Mouse (Mus musculus) lung, embryonic 14.5 days (tissue): ENCODE measurements at regions not wholly inside any gene's neighbourhood (a gene's known extent, or its start where the extent isn't known, plus 50 kb on each side); places are given as distances from the start of the nearest gene placed in this dataset.

Experiments used
- ATAC-seq: fragments of 200-750 bp; cut with Nextera tagmentation; 2 replicates; pipeline ENCODE4 v1.8.0; 2017; ENCODE audit warnings: mild to moderate bottlenecking, moderate TSS enrichment, moderate library complexity; ENCODE audit not compliant: insufficient read depth
- DNase-seq: peaks from one replicate; pipeline ENCODE4 v3.0.0-alpha.2; 2015
- H3K27ac ChIP-seq: fragments of 300-500 bp; sonication (generic); 2 replicates; pipeline ENCODE4 v1.5.1; 2014; ENCODE audit warnings: low read depth, mild to moderate bottlenecking, moderate library complexity
- H3K27me3 ChIP-seq: fragments of 300-500 bp; sonication (generic); 2 replicates; pipeline ENCODE4 v1.6.1; 2014; ENCODE audit warnings: low read length, control low read depth; ENCODE audit not compliant: insufficient read depth
- H3K36me3 ChIP-seq: fragments of 300-500 bp; sonication (generic); 2 replicates; pipeline ENCODE4 v1.6.1; 2014; ENCODE audit warnings: control low read depth; ENCODE audit not compliant: insufficient read depth
- H3K4me1 ChIP-seq: fragments of 300-500 bp; sonication (generic); 2 replicates; pipeline ENCODE4 v1.6.1; 2014; ENCODE audit warnings: antibody characterized with exemption, control low read depth; ENCODE audit not compliant: insufficient read depth
- H3K4me2 ChIP-seq: fragments of 300-500 bp; sonication (generic); 2 replicates; pipeline ENCODE4 v1.6.1; 2014; ENCODE audit warnings: mild to moderate bottlenecking
- H3K4me3 ChIP-seq: fragments of 300-500 bp; sonication (generic); 2 replicates; pipeline ENCODE4 v1.5.1; 2014; ENCODE audit warnings: low read depth, low read length
- H3K9ac ChIP-seq: fragments of 300-500 bp; sonication (generic); 2 replicates; pipeline ENCODE4 v1.6.1; 2014
- H3K9me3 ChIP-seq: fragments of 300-500 bp; sonication (generic); 2 replicates; pipeline ENCODE4 v1.6.1; 2016; ENCODE audit warnings: low read depth, low read length, control low read depth
- CTCF ChIP-seq: IDR thresholded peaks from 2 replicates; pipeline ENCODE4 v1.5.1; 2016; ENCODE audit warnings: antibody characterized with exemption, low read depth
- WGBS: fragments of 180-500 bp; shearing (Covaris S2); extraction: QIAGEN DNeasy Blood & Tissue Kit; methylation state at CpG from one replicate; pipeline ENCODE4 v1.1.7; 2014; 5-methylcytosine and 5-hydroxymethylcytosine counted together

- Histone ChIP-seq H3K27ac (no peak overlapping the region), H3K9ac (no peak overlapping the region), H3K4me2 (no peak overlapping the region), H3K9me3 (no peaks in the 10 kb centered on the region), H3K27me3 (no peaks in the 10 kb centered on the region), H3K4me1 (no peaks in the 10 kb centered on the region), H3K36me3 (no peaks in the 10 kb centered on the region), H3K4me3 (no peak overlapping the region)
- 32% methylated on average over 3 of the region's 3 CpGs for WGBS
- TF ChIP-seq CTCF = no peak
- ATAC-seq = no peak
- no peak for DNase-seq
Observed at GRCm38 (mm10) chr1:4598425-4598824, 209.3 kb upstream of the Gm37988 start.

GRCm38 (mm10) chr1:4602386-4602785 lies 205.3 kb upstream of the Gm37988 start:
- H3K27ac ChIP-seq = no peak overlapping the region

GRCm38 (mm10) chr1:4608824-4609223 lies 198.9 kb upstream of the Gm37988 start:
- no peak for ATAC-seq
- H3K36me3 ChIP-seq = no peaks in the 10 kb centered on the region
- no peak overlapping the region for H3K27ac ChIP-seq
- H3K4me2 ChIP-seq = no peak overlapping the region
- no peaks in the 10 kb centered on the region for H3K27me3 ChIP-seq
- WGBS = 59% methylated on average over 2 of the region's 2 CpGs
- H3K9ac ChIP-seq = no peak overlapping the region
- DNase-seq = no peak
- H3K9me3 ChIP-seq = no peaks in the 10 kb centered on the region
- H3K4me1 ChIP-seq = 0 out of 2 replicates have a peak, but pooled peaks cover 3% of the 10 kb centered on the region
- no peak for TF ChIP-seq CTCF
- no peak overlapping the region for H3K4me3 ChIP-seq

More at GRCm38 (mm10) chr1:4602386-4602785, 205.3 kb upstream of the Gm37988 start:
- no peaks in the 10 kb centered on the region for H3K36me3 ChIP-seq
- H3K4me2 ChIP-seq = no peak overlapping the region
- TF ChIP-seq CTCF = no peak
- H3K4me3 ChIP-seq = no peak overlapping the region
- ATAC-seq (no peak), DNase-seq (peak; percentile 25)
- H3K4me1 ChIP-seq = no peaks in the 10 kb centered on the region
- WGBS = 63% methylated on average over 3 of the region's 3 CpGs
- H3K9me3 ChIP-seq = no peaks in the 10 kb centered on the region
- H3K27me3 ChIP-seq = no peaks in the 10 kb centered on the region
- no peak overlapping the region for H3K9ac ChIP-seq

GRCm38 (mm10) chr1:4613305-4613704 lies 194.4 kb upstream of the Gm37988 start:
- H3K9me3 ChIP-seq = no peaks in the 10 kb centered on the region
- WGBS = 27% methylated on average over 4 of the region's 4 CpGs
- H3K36me3 ChIP-seq = no peaks in the 10 kb centered on the region
- H3K27ac ChIP-seq = peak overlapping the region; percentile 48; the same call in 1 of the 2 replicates
- ATAC-seq (peak; percentile 84), DNase-seq (peak; percentile 50)
- H3K9ac ChIP-seq = no peak overlapping the region
- TF ChIP-seq CTCF = no peak
- H3K4me1 ChIP-seq = 0 out of 2 replicates have a peak, but pooled peaks cover 3% of the 10 kb centered on the region
- no peak overlapping the region for H3K4me3 ChIP-seq
- no peak overlapping the region for H3K4me2 ChIP-seq
- no peaks in the 10 kb centered on the region for H3K27me3 ChIP-seq

GRCm38 (mm10) chr1:4615286-4615685 lies 192.4 kb upstream of the Gm37988 start:
- WGBS = 95% methylated on average over 1 of the region's 1 CpGs
- DNase-seq (no peak), ATAC-seq (no peak)
- TF ChIP-seq CTCF = no peak
- Histone ChIP-seq H3K4me1 (0 out of 2 replicates have a peak, but pooled peaks cover 3% of the 10 kb centered on the region), H3K4me3 (no peak overlapping the region), H3K9ac (no peak overlapping the region), H3K27ac (no peak overlapping the region), H3K27me3 (no peaks in the 10 kb centered on the region), H3K9me3 (no peaks in the 10 kb centered on the region), H3K4me2 (no peak overlapping the region), H3K36me3 (no peaks in the 10 kb centered on the region)

GRCm38 (mm10) chr1:4617479-4617878 lies 190.2 kb upstream of the Gm37988 start:
- ATAC-seq = 0 out of 2 replicates have a peak, but pooled peaks have one; percentile 38
- peaks cover 8% of the 10 kb centered on the region; the same call in 1 of the 2 replicates for H3K4me1 ChIP-seq
- H3K36me3 ChIP-seq = no peaks in the 10 kb centered on the region
- H3K27ac ChIP-seq = no peak overlapping the region
- H3K4me3 ChIP-seq = no peak overlapping the region
- no peaks in the 10 kb centered on the region for H3K9me3 ChIP-seq
- no peaks in the 10 kb centered on the region for H3K27me3 ChIP-seq
- H3K4me2 ChIP-seq = no peak overlapping the region
- WGBS = 33% methylated on average over 10 of the region's 10 CpGs
- DNase-seq = peak; percentile 57
- no peak overlapping the region for H3K9ac ChIP-seq
- no peak for TF ChIP-seq CTCF

GRCm38 (mm10) chr1:4622408-4622807 lies 185.3 kb upstream of the Gm37988 start:
- no peak overlapping the region for H3K4me2 ChIP-seq
- H3K4me1 ChIP-seq = peaks cover 11% of the 10 kb centered on the region; the same call in 1 of the 2 replicates
- ATAC-seq (peak; percentile 74), DNase-seq (peak; percentile 92)
- no peak overlapping the region for H3K4me3 ChIP-seq
- H3K27me3 ChIP-seq = no peaks in the 10 kb centered on the region
- no peaks in the 10 kb centered on the region for H3K9me3 ChIP-seq
- H3K36me3 ChIP-seq = no peaks in the 10 kb centered on the region
- WGBS = 17% methylated on average over 5 of the region's 5 CpGs
- H3K9ac ChIP-seq = no peak overlapping the region
- peak overlapping the region; percentile 50; the same call in 1 of the 2 replicates for H3K27ac ChIP-seq
- no peak for TF ChIP-seq CTCF
